Mouse (Mus musculus) cerebellum, postnatal 25 days (tissue): Measurements from ENCODE around the gene Gadd45b.

ENCODE experiments used
- DNase-seq, 2 experiments: peaks; one replicate each; pipeline ENCODE4 v3.0.0; 2021; ENCODE audit warnings: mixed read lengths in 2 of 2

Gadd45b gene

DNA sequence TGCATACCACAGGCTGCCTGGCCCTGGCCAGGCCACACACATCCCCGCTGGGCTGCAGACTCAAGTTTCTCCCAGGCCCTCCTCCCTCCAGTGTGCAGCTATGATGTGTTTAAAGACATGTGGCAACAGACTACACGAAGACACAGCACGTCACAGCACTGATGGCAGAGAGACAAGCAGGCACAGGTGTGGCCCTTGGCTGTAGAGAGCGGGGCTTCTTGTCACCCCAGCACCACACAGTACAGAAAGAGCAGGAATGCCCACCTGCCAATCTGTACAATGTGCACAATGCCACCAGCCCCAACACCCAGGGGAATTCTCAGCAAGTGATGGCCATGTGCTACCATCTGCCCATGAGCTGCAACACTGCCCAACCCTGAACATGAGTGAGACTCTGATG lies 18.5 kb upstream of the Gadd45b start:
- DNase-seq = no peak

DNA sequence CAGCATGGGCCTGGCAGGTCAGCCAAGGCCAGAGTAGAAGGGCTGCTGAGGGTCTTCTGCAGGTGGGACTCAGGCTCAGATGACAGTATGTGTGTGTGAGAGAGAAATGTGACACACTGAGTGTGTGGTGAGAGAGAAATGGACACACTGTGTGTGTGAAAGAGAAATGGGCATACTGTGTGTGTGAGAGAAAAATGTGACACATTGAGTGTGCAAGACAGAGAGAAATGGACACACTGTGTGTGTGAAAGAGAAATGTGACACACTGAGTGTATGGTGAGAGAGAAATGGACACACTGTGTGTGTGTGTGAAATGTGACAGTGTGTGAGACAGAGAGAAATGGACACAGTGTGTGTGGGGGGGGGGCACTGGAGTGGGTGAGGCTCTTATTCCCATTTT lies 18.0 kb upstream of the Gadd45b start:
- DNase-seq = no peak

DNA sequence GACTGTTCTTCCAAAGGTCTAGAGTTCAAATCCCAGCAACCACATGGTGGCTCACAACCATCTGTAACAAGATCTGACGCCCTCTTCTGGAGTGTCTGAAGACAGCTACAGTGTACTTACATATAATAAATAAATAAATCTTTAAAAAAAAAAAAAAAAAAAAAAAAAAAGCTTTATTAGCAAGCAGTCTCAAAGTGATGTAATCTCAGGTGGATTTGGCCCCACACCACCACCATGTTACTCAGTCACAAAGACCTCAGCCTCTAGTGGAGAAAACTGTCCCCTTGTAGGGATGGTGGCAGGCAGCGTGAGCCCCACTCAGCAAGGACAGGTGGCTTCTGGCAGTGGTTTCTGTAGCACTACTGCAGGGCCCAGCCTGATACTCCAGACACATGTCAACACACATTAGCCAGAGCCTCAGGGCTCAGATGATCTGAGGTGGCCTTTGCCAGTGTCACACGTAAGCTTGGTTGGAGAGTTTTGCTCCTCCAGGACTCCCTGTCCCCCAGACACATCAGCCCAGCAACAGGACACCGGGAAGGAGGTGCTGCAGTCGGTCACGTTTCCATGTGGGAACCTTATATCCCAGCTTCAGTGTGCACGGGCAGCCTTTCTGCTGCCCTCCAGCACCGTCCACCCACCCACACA lies 16.4 kb upstream of the Gadd45b start:
- DNase-seq = no peak

DNA sequence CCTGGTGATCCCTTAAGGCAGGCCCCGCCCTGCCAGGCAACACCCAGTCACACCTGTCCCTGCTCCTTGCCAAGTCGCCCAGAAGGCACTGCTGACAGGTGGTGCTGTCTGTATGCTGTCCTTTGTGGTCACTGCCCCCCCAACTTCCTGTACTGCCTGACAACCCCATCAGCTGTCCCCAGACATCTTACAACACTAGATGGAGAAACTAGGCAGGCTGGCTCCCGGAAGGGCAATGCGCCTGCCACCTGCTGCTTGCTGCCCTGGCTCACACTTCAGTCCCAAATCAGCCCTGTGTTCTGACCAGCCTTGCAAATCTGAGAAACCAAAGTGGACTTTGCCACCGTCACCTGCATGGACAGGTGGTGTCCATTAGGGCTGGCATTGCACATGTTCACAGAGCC lies 15.6 kb upstream of the Gadd45b start:
- DNase-seq = peak; percentile 84 to 85

DNA sequence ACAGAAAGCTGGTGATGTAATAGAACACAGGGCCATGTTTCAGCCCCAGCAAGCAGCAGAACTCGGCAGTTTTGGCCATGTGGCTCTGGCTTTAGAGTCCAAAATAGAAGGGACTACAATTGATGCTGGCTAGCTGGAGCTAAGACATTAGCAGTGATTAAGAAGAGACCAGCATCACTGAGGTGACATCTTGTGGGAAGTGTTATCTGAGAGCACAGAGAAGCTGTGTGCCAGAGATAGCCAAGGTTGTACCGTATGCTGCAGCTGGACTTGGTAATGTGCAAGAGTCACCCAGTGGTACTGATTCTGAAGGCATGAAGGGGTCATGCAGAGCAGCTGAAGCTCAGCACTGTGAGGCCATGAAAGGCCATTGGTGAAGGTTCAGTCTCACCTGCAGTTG lies 14.6 kb upstream of the Gadd45b start:
- no peak for DNase-seq

DNA sequence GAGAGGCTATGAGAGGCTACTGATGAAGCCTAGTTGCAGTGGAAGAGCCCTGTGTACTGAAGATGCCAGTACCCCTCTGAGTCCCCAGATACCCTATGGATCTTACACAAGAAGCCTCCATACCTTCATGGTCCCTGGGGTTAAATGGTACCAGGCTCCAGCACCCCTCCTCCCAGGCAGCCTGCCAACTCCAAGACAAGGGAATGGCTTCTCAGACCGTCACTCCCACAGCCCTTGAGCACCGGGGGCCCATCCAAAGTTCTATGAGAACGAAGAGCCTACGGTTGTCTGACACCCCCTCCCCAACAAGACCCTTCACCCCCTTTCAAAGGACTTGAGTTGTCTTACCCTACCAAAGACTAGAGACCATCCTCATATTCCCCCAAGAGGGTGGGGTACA lies 14.1 kb upstream of the Gadd45b start:
- peak in 1 of 2 experiments; percentile 57 for DNase-seq

DNA sequence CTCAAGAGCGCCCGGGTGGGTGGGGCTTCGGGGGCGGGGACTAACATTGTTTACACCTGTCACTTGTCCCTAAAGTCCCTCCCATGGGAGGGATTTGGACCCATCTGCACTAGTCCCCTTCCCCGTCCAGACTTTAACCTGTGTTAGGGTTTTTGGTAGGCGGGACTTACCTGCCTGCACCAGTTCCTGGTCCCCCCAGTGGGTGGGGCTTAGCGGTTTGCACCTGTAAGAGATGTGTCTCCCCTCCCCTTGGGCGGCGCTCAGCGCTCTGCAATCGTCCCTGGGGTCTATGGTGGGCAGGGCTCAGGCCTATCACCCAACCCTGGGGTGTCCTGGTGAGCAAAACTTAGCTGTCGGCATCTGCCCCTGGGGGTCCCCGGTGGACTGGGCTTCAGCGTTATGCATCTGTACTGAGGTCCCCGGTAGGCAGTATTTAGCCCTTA lies 12.5 kb upstream of the Gadd45b start:
- DNase-seq = peak in 1 of 2 experiments; percentile 57

DNA sequence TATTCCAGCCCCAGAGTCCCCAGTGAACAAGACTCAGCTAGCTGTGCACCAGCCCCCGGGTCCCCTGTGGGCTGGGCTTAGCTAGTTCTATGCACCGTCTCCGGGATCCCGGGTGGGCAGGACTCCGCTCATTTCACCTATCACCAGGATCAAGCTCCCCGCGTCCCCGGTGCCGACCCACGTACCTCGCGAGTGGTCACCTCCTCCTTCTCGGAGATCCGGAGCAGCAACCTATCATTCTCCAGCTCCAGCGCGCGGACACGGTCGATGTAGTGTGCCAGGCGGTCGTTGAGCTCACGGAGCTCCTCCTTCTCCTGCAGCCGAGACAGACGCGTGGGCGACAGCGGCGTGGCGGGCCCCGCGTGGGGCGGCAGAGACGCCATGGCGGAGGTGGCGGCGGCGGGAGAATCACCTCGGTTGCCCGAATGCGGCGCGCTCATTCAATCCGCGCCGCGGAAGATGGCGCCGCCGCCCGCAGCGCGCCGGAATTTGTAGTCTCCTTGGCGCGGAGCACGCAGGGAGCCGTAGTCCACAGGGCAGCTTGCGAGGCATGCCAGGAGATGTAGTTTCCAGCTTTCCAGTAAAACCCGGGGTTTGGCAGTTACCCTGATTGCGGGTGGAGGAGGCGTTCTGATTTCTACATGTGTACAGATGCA lies 12.0 kb upstream of the Gadd45b start, which contains the start of gene Lmnb2:
Gene Lmnb2, minus strand, starts transcription at position 467 of the 656 bp plus-strand sequence.
- DNase-seq = peak; percentile 90 to 93

DNA sequence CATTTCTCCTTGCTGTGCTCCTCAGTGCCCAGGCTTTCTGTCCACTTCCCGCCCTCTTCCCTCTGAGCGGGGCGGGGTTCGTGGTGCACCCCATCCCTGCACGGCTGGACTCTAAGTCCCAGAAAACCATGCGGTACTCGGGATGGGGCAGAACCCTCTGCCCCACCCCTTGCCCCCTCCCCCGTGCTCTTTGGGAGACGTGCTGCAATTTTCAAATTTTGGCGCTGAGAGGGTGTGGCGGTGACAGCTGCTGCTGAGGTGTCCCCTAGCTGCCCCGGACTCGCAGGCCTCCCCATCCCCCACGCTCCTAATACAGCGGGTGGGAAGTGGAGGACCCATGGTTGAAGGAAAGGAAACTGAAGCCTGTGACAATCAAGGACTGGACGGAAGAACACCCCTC lies 8.0 kb upstream of the Gadd45b start:
- no peak for DNase-seq

DNA sequence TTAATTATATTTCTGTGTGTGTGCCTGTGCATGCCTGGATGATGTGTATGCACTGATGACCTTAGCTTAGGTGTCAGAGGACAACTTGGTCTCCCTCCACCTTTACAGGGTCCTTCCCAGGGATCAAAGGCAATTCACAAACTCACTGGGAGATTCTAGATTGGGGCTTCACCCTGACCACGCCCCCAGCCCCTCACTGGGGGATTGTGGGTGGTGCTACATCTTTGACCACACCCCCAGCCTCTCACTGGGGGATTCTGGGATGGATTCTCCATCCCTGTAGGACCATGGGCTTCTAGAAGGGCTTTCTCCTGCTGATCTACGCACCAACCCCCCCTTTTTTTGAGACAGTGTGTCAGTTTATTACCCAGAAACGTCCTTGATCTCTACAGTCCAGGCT lies 4.4 kb upstream of the Gadd45b start:
- no peak for DNase-seq

DNA sequence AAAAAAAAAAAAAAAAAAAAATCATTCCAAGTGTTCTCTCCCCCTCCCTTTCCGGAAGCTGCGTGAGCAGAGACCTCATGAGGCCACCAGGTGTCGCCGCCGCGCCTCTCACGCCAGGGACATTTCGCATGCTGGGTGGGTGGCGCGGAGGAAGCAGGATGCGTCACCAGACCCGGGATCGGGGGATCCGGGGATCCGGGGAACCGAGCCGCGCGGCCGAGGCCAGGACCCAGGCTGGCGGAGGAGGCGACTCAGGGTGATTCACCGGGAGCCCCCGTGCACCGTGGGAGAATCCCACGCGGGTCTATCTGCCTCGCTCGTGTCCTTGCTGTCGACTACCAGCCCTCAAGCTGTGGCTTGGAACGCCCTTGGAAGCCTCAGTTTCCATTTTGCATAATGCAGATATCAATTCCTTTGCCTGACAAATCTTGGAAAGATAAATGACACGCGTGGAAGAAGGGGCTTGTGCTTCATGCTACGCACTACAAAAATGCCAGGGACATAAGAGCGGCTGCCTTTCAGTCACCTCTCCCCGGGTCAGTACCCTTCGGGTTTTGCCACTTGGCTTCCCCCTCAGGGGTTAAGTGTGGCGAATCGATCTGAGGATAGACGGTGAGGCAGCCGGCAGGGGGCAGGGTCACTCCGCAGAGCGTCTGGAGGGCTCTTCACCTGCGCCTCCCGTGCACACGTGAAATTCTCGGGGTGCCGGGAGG lies 1.1 kb upstream of the Gadd45b start:
- DNase-seq = peak; percentile 95 to 96

DNA sequence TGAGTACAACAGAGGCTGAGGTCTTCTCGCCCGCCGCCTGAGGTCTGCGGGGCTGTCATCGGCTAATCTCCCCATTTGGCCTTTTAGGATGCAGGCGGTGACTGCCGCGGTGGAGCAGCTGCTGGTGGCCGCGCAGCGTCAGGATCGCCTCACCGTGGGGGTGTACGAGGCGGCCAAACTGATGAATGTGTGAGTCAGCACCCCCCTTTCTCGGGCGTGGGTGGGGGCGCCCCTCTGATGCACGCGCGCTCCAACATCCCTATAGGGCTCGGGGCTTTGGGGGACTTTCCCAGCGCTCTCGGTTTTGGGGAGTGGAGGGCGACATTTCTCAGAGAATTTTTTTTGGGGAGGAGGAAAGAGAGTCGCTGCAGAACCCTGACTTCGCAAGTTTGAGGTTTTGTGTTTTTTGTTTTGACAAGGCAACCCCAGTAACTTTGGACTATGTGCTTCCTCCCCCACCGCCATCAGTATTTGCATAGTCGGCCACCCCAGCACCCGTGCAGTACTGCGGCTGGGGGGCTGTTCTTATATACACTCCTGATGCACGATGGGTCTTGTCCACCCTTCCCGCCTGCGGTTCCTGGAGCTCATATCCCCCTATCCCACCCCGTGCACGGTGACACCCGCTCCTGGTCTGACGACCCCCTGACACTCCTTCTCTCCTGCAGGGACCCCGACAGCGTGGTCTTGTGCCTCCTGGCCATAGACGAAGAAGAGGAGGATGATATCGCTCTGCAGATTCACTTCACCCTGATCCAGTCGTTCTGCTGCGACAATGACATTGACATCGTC lies 684 bp downstream of the Gadd45b start:
- DNase-seq = peak; percentile 76 to 81

DNA sequence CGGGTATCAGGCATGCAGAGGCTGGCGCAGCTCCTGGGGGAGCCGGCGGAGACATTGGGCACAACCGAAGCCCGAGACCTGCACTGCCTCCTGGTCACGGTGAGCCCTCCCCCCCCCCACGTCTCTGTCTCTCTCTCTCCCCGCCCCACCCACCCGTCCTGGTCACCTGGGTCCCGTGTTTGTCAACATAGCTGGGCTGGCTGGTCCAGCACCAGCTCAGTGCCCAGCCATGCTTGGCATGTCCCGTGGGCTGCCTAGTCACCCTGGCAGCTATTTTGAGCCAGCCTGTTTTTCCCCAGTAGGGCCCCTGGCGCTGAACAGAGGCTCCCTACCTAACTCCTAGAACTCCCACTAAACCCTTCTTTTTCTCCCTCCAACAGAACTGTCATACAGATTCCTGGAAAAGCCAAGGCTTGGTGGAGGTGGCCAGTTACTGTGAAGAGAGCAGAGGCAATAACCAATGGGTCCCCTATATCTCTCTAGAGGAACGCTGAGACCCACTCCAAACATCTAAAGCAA lies 1.3 kb downstream of the Gadd45b start:
- DNase-seq = peak; percentile 63 to 71

DNA sequence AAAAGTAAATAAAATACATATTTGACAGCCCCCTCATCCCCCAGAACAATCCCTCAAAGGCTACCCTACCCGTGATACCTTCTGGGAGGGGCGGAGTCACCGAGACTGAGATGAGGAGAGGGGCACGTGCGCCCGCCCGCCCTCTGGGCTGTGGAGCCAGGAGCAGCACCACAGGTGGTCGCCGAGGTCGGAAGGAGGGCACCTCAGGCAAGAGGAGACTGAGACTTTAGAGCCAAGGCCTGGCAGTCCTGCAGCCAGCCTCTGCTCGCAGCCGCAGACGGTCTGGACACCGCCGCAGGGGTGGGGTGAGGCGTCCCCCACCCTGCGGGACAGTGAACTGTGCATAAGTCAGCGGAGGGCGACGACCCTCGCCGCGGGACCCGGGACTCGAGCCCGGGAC lies 1.8 kb downstream of the Gadd45b start:
- DNase-seq = peak; percentile 34 to 58

DNA sequence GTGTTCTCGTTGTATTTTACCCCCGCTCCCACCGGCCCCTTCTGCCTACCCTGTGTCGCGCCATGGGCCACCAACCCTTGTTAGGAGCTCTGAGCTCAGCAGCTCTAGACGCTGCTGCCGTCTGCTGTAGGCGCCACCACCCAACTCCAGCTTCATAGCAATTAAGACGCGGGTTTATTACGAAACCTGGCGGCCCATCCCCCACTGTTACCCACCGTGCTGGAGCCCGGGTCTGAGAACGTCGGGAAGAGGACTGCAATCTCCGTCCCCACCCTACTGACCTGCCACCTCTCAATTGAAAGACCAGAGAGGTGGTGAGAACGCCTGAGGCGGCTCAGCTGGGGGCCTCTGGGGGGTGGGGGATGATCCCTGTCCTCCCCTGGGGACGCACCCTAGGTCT lies 2.3 kb downstream of the Gadd45b start:
- peak in 1 of 2 experiments; percentile 19 for DNase-seq

DNA sequence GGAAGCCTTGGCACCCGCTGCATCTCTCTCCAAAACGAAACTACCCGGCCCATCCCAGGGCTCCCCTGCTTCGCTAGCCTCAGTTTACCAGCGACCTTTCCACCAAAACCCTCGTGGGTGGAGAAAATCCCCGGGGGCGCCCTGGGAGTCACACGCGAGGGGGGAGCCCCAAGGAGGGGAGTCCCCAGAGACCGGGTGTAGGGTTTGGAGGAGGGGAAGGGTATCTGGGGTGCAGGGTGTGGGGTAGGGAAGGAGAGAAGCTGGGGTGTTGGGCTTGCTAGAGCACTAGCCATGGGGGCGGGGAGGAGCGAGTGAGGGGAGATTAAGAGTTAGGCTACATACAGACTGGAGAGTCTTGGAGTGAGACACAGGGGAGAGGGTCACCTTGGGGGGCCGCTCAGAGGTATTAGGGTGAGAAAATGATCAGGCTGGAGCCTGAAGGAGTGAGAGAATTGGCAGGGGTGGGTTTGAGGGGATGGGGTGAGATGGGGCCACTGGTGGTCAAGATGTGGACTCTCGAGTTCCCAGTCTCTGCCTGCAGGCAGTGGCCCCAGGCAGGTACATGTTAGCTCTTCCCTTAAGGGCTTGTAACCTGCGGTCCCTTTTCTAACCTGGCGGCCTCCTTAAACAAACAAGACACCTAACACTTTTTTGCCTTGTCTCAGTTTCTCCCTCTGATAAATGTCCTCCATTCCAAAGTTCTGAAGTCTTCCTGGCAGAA lies 3.0 kb downstream of the Gadd45b start:
- DNase-seq = peak in 1 of 2 experiments; percentile 12

DNA sequence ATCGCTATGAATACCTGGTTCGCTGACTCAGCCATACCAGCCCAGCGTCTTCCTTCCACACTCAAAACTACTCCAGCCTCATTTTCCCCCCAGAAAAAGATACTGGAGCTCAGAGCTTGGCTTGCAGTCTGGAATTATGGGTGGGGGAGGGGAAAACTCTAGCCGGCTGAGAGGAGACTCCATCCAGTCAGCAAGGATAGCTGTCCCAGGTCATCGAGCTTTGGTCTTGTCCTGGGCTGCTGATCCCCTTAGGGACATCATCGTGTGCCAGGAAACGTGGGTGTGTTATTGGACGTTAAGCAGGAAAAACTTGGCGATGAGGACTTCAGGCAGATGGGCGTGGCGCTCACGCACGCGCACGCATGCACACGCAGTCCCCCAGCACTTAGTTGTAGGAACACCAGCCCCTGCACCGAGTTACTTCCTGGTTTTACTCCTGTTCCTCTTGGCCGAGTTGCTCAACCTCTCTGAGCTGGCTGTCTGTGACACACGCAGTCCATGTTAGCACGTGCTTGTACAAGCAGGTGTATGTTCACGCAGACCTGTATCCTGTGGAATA lies 3.6 kb downstream of the Gadd45b start:
- peak in 1 of 2 experiments; percentile 21 for DNase-seq

DNA sequence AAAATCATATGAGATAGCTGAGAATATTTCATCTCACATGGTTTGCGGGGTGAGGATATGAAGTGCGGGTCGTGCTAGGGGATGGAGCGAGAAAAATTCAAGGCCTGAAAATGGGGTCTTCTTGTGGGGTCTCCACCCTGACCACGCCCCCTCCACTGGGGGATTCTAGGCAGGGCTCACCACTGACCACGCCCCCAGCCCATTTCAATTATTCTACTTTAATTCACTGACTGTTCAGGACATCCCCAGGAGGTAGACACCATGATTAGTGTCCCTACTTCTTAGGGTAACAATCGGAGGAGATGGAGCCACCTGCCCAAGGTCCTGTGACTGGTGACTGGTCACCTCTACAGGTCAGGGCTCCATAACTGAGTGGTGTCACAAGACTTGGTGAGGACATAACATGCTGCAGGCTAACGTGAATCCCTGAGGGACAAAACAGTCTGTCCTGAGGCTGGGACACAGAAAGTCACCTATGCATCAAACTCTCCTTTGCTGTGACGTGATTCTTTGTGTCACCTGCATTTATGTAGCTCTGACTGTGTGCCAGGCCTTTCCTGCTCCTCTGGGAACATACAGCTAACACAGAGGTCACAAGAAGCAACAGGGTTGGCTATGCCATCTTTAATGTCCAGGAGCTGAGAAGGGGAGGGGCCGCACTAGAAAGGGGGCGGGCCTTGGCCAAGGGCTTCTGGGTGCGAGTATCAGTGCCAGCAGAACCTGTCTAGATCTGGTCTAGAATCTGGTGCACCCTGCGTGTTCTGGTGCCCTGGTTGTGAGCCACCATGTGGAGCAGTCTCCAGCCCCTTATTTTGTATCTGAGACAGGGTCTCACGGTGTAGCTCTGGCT lies 4.5 kb downstream of the Gadd45b start:
- DNase-seq = no peak

DNA sequence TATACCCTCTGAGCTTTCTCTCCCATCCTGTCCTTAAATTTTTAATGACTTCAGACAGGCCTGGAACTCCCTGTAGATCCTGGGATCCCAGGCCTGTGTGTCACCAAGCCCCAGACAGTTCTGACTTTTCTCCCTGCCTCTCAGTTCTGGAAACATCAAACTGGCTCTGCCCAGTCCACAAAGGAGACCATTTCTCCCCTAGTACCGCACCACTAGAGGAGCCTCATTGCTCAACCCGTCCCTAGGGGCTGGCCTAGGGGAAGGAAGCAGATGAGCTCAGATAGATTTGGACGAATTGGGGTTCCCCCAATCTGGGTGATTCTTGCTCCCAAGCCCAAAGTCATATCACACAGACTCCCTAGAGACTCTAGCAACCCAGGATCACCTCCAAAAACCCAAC lies 5.4 kb downstream of the Gadd45b start:
- no peak for DNase-seq

DNA sequence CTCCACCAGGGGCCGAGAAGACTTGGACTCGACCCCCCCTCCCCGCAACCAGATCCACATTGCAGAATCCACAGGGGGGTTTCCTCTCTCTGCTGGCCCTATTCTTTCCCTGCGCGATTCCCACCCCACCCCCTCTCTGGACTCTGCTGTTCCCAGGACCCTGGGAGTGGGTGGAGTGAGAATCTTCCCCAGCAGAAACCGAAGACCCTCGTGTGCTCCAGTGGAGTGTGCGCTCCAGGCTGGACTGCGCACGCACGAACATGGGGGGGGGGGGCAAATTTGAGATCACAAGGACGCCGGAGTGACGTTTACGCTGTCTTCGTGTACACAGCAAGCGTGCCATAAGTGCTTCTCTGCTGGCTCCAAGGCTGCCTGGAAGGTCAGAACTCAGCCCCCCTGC lies 5.8 kb downstream of the Gadd45b start:
- no peak for DNase-seq
